12 mouse cellular contexts compared by ENCODE assay signal in genomic region chr1:193738821-193739220, GRCm38 (mm10).
A peak's percentile ranks its signal among the peaks of the same experiment; 100 is the strongest.
DNase-seq lines count a peak whose midpoint lies in the region; ATAC-seq and TF ChIP-seq lines count a peak whose summit lies in the region.
"Had no signal": no experiment of that assay in that cellular context is flagged by ENCODE, and none has a peak within 500 bp of the region (broad histone marks: within the 10 kb centered on the region; RNA-seq: fewer than 3 reads in every experiment).

No protein-coding gene starts in this region.

- DNase-seq in intestine, embryonic 14.5 days (ENCODE audit: low spot score), result peak; percentile 60
- peak; percentile 5 for DNase-seq in thymus, postnatal 0 days (ENCODE audit: low spot score)
- DNase-seq in thymus, postnatal 25 days, result no peak
- peak; percentile 65 for DNase-seq in embryo, embryonic 11 days
- peak; percentile 30 for DNase-seq in stomach, postnatal 0 days (ENCODE audit: low spot score)
- DNase-seq in urinary bladder, postnatal 4 days (ENCODE audit: low spot score in 2 of 2), result no peak
- DNase-seq in cerebellum, adult 18-20 months, result no peak
- DNase-seq: right cerebral cortex, postnatal 25 days had no signal

- TF ChIP-seq EP300 in stomach, postnatal 0 days (optimal IDR thresholded peaks at IDR 0.05), result no peak

- WGBS in intestine, embryonic 14.5 days, result 46% methylated on average over 6 of the region's 6 CpGs
- WGBS in intestine, embryonic 16.5 days, result 48% methylated on average over 6 of the region's 6 CpGs
- WGBS in stomach, postnatal 0 days, result 43% methylated on average over 6 of the region's 6 CpGs

- no peaks in the 10 kb centered on the region for H3K36me3 ChIP-seq in intestine, embryonic 14.5 days (ENCODE audit: control insufficient read depth, insufficient read depth, low read length)
- no peaks in the 10 kb centered on the region for H3K36me3 ChIP-seq in intestine, embryonic 16.5 days (ENCODE audit: control insufficient read depth, insufficient read depth, low read length)
- no peaks in the 10 kb centered on the region for H3K36me3 ChIP-seq in stomach, postnatal 0 days (ENCODE audit: control insufficient read depth, insufficient read depth, low read length)
- H3K36me3 ChIP-seq: embryonic facial prominence, embryonic 12.5 days; heart, embryonic 13.5 days; intestine, embryonic 15.5 days had no signal

- H3K9ac ChIP-seq in intestine, embryonic 14.5 days (ENCODE audit: low read length), result no peak overlapping the region
- H3K9ac ChIP-seq in intestine, embryonic 16.5 days (ENCODE audit: low read depth, low read length), result no peak overlapping the region
- no peak overlapping the region for H3K9ac ChIP-seq in stomach, postnatal 0 days (ENCODE audit: low read length)
- H3K9ac ChIP-seq: embryonic facial prominence, embryonic 12.5 days; heart, embryonic 13.5 days; intestine, embryonic 15.5 days had no signal

- H3K4me2 ChIP-seq in intestine, embryonic 14.5 days (ENCODE audit: low read length), result no peak overlapping the region
- H3K4me2 ChIP-seq in intestine, embryonic 16.5 days (ENCODE audit: low read depth, low read length), result no peak overlapping the region
- H3K4me2 ChIP-seq in stomach, postnatal 0 days (replicated peaks; ENCODE audit: low read depth), result no peak overlapping the region
- H3K4me2 ChIP-seq: embryonic facial prominence, embryonic 12.5 days; heart, embryonic 13.5 days; intestine, embryonic 15.5 days had no signal

- TF ChIP-seq CTCF in stomach, postnatal 0 days (IDR thresholded peaks at IDR 0.05; ENCODE audit: low read depth), result no peak

- no peak overlapping the region for H3K27ac ChIP-seq in intestine, embryonic 14.5 days (ENCODE audit: low read depth)
- no peak overlapping the region for H3K27ac ChIP-seq in intestine, embryonic 16.5 days (ENCODE audit: low read length)
- no peak overlapping the region for H3K27ac ChIP-seq in stomach, postnatal 0 days (replicated peaks)
- H3K27ac ChIP-seq: embryonic facial prominence, embryonic 12.5 days; heart, embryonic 13.5 days; intestine, embryonic 15.5 days had no signal

- H3K9me3 ChIP-seq in intestine, embryonic 14.5 days (ENCODE audit: control insufficient read depth, low read length), result no peaks in the 10 kb centered on the region
- no peaks in the 10 kb centered on the region for H3K9me3 ChIP-seq in intestine, embryonic 16.5 days (ENCODE audit: control insufficient read depth, low read length)
- H3K9me3 ChIP-seq in stomach, postnatal 0 days (ENCODE audit: control insufficient read depth, low read length), result no peaks in the 10 kb centered on the region
- H3K9me3 ChIP-seq: embryonic facial prominence, embryonic 12.5 days; heart, embryonic 13.5 days; intestine, embryonic 15.5 days had no signal

- H3K4me3 ChIP-seq in intestine, embryonic 14.5 days (ENCODE audit: low read depth, low read length), result no peak overlapping the region
- no peak overlapping the region for H3K4me3 ChIP-seq in intestine, embryonic 16.5 days (ENCODE audit: low read length)
- H3K4me3 ChIP-seq in stomach, postnatal 0 days (ENCODE audit: low read depth, low read length), result no peak overlapping the region
- H3K4me3 ChIP-seq: embryonic facial prominence, embryonic 12.5 days; heart, embryonic 13.5 days; intestine, embryonic 15.5 days had no signal

- no peaks in the 10 kb centered on the region for H3K27me3 ChIP-seq in intestine, embryonic 14.5 days (replicated peaks; ENCODE audit: control insufficient read depth, insufficient read depth, low read length)
- H3K27me3 ChIP-seq in intestine, embryonic 16.5 days (replicated peaks; ENCODE audit: control insufficient read depth, insufficient read depth, low read length), result no peaks in the 10 kb centered on the region
- H3K27me3 ChIP-seq in stomach, postnatal 0 days (ENCODE audit: control insufficient read depth, insufficient read depth, low read length), result no peaks in the 10 kb centered on the region
- H3K27me3 ChIP-seq: embryonic facial prominence, embryonic 12.5 days; heart, embryonic 13.5 days; intestine, embryonic 15.5 days had no signal

- ATAC-seq in intestine, embryonic 14.5 days (replicated peaks; ENCODE audit: low FRiP score, low TSS enrichment, low read depth), result no peak
- ATAC-seq in intestine, embryonic 16.5 days, result no peak
- ATAC-seq in stomach, postnatal 0 days (ENCODE audit: low FRiP score, low TSS enrichment), result no peak
- ATAC-seq: intestine, embryonic 15.5 days had no signal

- no peaks in the 10 kb centered on the region for H3K4me1 ChIP-seq in intestine, embryonic 14.5 days (replicated peaks; ENCODE audit: control insufficient read depth, insufficient read depth, low read length)
- H3K4me1 ChIP-seq in intestine, embryonic 16.5 days (ENCODE audit: control insufficient read depth, insufficient read depth, low read length), result no peaks in the 10 kb centered on the region
- no peaks in the 10 kb centered on the region for H3K4me1 ChIP-seq in stomach, postnatal 0 days (replicated peaks; ENCODE audit: control insufficient read depth, insufficient read depth)
- H3K4me1 ChIP-seq: embryonic facial prominence, embryonic 12.5 days; heart, embryonic 13.5 days; intestine, embryonic 15.5 days had no signal

Comparison
In these comparisons a context has a peak if more than half of its experiments do, and no peak if none do; other contexts are left out.
1. DNase-seq: peak in intestine, embryonic 14.5 days (single experiment), thymus, postnatal 0 days (single experiment), embryo, embryonic 11 days (single experiment) and stomach, postnatal 0 days (single experiment); none in thymus, postnatal 25 days (single experiment), urinary bladder, postnatal 4 days (0 of 2) and cerebellum, adult 18-20 months (0 of 2).